27 mouse cellular contexts compared by ENCODE assay signal in the genomic region with DNA sequence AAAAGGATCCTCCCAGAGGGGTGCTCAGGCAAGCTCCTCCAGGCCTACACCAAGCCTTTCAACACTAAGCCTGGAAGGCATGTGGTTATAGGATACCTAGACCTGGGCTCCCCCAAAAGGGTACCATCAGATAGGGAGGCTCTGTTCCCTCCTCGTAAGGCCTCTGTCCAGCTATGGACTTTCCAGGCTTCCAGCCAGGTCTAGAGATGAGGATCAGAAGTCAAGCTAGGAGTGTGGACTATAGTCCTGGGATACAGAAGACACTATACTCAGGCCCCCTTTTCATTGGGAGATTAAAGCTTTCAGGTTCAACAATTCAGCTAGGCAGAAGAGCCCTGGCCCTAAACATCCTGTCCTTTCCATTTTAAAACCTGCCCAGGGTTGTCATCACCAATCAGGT. TPM values are rescaled to one million over a fixed set of nuclear protein-coding genes. Genes with fewer than 3 reads are reported as not detected.
"Had no signal": no experiment of that assay in that cellular context is flagged by ENCODE, and none has a peak within 500 bp of the region (broad histone marks: within the 10 kb centered on the region; RNA-seq: fewer than 3 reads in every experiment).

No protein-coding gene starts in this region.

- H3K36me3 ChIP-seq: heart, embryonic 10.5 days; heart, embryonic 12.5 days; hindbrain, embryonic 10.5 days; hindbrain, embryonic 12.5 days; intestine, embryonic 15.5 days; limb, embryonic 10.5 days; limb, embryonic 12.5 days; liver, embryonic 13.5 days; liver, embryonic 15.5 days had no signal

- H3K4me1 ChIP-seq: heart, embryonic 10.5 days; heart, embryonic 12.5 days; hindbrain, embryonic 10.5 days; hindbrain, embryonic 12.5 days; intestine, embryonic 15.5 days; limb, embryonic 10.5 days; limb, embryonic 12.5 days; liver, embryonic 13.5 days; liver, embryonic 15.5 days had no signal

- H3K27me3 ChIP-seq: heart, embryonic 12.5 days; hindbrain, embryonic 12.5 days; intestine, embryonic 15.5 days; limb, embryonic 12.5 days; liver, embryonic 13.5 days; liver, embryonic 15.5 days had no signal

- H3K9ac ChIP-seq: heart, embryonic 12.5 days; hindbrain, embryonic 12.5 days; hindbrain, embryonic 14.5 days; intestine, embryonic 15.5 days; limb, embryonic 12.5 days; liver, embryonic 13.5 days; liver, embryonic 15.5 days; liver, postnatal 0 days had no signal

- H3K27ac ChIP-seq: gastrocnemius, adult 2 months; heart, embryonic 10.5 days; hindbrain, embryonic 10.5 days; hindbrain, embryonic 12.5 days; hindbrain, embryonic 14.5 days; intestine, embryonic 15.5 days; kidney, postnatal 0 days; layer of hippocampus, adult 2 months; left cerebral cortex, adult 2 months; limb, embryonic 10.5 days; limb, embryonic 12.5 days; liver, embryonic 13.5 days; liver, embryonic 15.5 days had no signal

- H3K9me3 ChIP-seq: intestine, embryonic 15.5 days; limb, embryonic 10.5 days; liver, embryonic 13.5 days; liver, embryonic 15.5 days had no signal

- ATAC-seq: forebrain, embryonic 16.5 days; hindbrain, embryonic 16.5 days; inflammation-experienced regulatory T-cells, adult 6 months; intestine, embryonic 15.5 days; intestine, postnatal 0 days; liver, postnatal 0 days had no signal

- H3K4me3 ChIP-seq: gastrocnemius, adult 2 months; heart, embryonic 10.5 days; heart, embryonic 12.5 days; hindbrain, embryonic 10.5 days; hindbrain, embryonic 12.5 days; intestine, embryonic 15.5 days; layer of hippocampus, adult 2 months; left cerebral cortex, adult 2 months; limb, embryonic 10.5 days; limb, embryonic 12.5 days; liver, embryonic 13.5 days; liver, embryonic 15.5 days had no signal

- H3K4me2 ChIP-seq: heart, embryonic 12.5 days; hindbrain, embryonic 12.5 days; hindbrain, embryonic 14.5 days; intestine, embryonic 15.5 days; limb, embryonic 12.5 days; liver, embryonic 11.5 days; liver, embryonic 13.5 days; liver, embryonic 15.5 days had no signal

- DNase-seq: gastrocnemius, adult 2 months; gastrocnemius, postnatal 10 days; gastrocnemius, postnatal 25 days; heart, adult 18-20 months; heart, postnatal 10 days; heart, postnatal 4 days; liver; liver, embryonic 13.5 days; liver, postnatal 0 days had no signal

RNA-seq across cellular contexts. Expression of gene Npy4r, which starts 30.8 kb away (rescaled TPM):
- polyA plus RNA-seq: frontal cortex, adult 2 months; hindbrain, embryonic 10.5 days; inflammation-experienced regulatory T-cells, adult 6 months; limb, embryonic 10.5 days; limb, embryonic 12.5 days; liver, embryonic 13.5 days; liver, postnatal 0 days had no signal
